Mouse (Mus musculus) left cerebral cortex, adult 6 months (tissue): ENCODE data around the gene Msl1. TPM values are rescaled to one million over a fixed set of nuclear protein-coding genes. Genes with fewer than 3 reads are reported as not detected.

Experiments
- long read RNA-seq, 2 experiments: library from polyadenylated mRNA; unstranded; transcript quantifications; one replicate each; pipeline ENCODE4 v2.0.0; 2019 to 2020
- polyA plus RNA-seq: library from polyadenylated mRNA; unstranded; fragments of <200 nt; fragmentation: Nextera tagmentation; gene quantifications from 2 replicates; pipeline ENCODE4 v1.2.3, GENCODE M21; 2021

Gene Msl1
- 14.8 and 16.6 TPM in 2 replicates for polyA plus RNA-seq
- long read RNA-seq, experiment 1, full-length matches to known transcripts: 33 of 58 reads
- long read RNA-seq, experiment 1, partial matches to known transcripts: 19 of 58 reads
- long read RNA-seq, experiment 1, other reads (novel, unspliced or antisense): 6 of 58 reads
- long read RNA-seq, experiment 2, full-length matches to known transcripts: 10 of 38 reads
- long read RNA-seq, experiment 2, partial matches to known transcripts: 27 of 38 reads
- long read RNA-seq, experiment 2, other reads (novel, unspliced or antisense): 1 of 38 reads

DNA sequence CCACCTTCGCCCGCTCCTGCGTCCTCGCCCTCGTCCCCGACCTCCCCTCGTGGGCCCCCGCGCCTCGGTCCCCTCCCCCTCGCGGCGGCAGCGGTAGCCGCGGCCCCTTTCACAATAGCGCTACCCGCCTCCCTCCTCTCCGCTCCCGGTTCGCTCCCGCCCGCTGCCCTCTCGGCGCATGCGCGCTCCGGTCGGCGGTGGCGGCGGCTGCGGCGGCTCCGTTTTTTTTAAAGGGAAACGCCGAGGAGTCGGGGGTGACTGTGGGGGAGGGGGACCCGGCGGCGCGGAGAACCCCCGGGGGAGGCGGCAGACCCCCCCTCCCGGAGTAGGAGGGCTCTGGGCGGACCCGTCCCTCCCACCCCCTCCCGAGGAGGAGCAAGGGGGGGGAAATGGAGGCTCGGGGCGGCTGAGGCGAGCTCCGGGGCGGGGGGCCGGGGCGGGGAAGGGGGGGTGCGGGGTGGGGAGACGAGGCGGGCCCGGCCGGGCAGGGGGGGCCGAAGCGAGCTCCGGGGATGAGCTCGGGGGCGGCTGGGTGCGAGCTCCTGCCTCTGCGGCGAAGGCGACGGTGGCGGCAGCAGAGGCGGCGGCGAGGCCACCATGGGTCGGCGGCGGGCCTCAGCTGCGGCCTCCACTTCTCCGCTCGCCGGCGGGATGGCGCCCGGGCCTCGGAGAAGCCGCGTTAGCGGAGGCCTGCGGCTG, at the start of gene Msl1:
Gene Msl1, plus strand, starts transcription at position 502 of the 699 bp plus-strand sequence.

DNA sequence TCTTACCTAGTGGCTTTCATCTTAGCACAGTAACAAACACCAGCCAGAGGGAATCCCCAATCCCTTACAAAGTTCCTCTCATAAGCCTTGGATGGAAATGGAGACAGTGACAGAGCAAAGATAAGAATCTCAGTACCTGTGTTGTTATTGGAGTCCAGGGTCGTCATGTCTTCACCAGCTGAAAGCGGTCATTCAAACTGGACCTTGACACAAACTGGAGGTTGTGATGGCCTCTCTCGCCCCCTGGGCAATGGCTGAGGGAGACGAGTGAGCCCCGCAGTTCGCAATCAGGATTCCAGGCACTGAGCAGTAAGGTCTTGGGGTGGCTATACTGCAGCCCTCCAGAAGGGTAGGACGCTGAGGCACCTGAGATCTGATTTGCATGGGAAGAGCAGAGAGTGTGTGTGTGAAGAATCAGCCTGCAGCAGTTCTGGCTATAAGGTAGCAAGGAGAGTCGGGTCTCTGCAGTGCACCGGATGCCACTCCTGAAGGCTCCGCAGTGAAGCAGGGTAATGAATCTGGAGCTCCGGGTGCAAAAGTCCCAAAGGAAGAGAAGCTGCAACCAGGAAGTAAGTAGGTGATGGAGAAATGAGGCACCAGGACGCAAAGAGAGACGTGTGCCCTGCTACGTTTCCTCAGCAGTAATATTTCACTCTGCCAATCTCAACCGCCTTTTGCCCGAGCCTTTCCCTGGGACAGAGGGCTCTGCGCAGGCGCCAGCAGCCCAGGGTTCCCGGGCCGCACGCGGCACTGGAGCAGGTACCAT, 20.6 kb upstream of the Msl1 start, which contains the start of gene Nr1d1:
Gene Nr1d1, minus strand, starts transcription at position 752 of the 766 bp plus-strand sequence.

GRCm38 (mm10) chr11:98804605-98805004, 9.3 kb downstream of the Msl1 start, which contains the start of gene Casc3:
Gene Casc3, plus strand, starts transcription at chr11:98804905.

DNA sequence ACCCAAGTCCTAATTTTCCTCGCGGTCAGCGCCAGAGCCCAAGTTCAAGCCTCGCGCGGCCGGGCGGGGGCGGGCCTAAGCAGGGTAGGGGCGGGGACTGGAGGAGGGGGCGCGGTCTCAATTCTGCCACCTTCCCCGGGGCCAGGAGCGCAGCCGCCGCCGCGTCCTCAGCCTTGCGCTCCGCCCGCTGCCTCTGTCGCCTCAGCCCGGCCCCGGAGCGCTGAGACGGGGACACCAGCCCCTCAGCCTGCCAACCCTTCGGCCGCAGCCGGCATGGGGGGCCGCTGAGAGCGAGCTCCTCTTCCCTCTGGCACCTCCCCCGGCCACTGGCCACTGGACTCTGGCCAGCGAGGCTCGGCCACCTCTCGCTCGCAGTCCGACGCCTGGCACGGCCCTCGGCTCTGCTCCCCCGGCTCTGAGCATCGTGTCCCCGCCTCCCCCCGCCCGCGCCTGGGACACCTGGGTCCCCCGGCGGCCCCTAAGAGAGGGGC, 41.4 kb downstream of the Msl1 start, which contains the start of gene Rapgefl1:
Gene Rapgefl1, plus strand, starts transcription at position 135 of the 491 bp plus-strand sequence.

Other genes with a start within 250 kb of the Msl1 start
- 0.73 and 1.6 TPM in 2 replicates for gene Ikzf3, start 249.5 kb upstream of the Msl1 start, polyA plus RNA-seq
- gene Zpbp2, start 244.4 kb upstream of the Msl1 start, polyA plus RNA-seq: not detected in 2 replicates
- gene Ormdl3, start 208.1 kb upstream of the Msl1 start, polyA plus RNA-seq: 18.2 and 19.1 TPM in 2 replicates
- gene Lrrc3c, start 197.2 kb upstream of the Msl1 start, polyA plus RNA-seq: not detected in 2 replicates
- 0.30 and 1.2 TPM in 2 replicates for gene Gm12355, start 169.9 kb upstream of the Msl1 start, polyA plus RNA-seq
- gene Gsdma3, start 169.2 kb upstream of the Msl1 start, polyA plus RNA-seq: not detected in 2 replicates
- not detected in 2 replicates for gene Gsdma2, start 148.8 kb upstream of the Msl1 start, polyA plus RNA-seq
- gene Gsdma, start 131.2 kb upstream of the Msl1 start, polyA plus RNA-seq: not detected in 2 replicates
- gene Psmd3, start 113.0 kb upstream of the Msl1 start, polyA plus RNA-seq: 73.9 and 75.5 TPM in 2 replicates
- gene Csf3, start 94.3 kb upstream of the Msl1 start, polyA plus RNA-seq: not detected in 2 replicates
- gene Med24, start 66.1 kb upstream of the Msl1 start, polyA plus RNA-seq: 23.9 and 29.3 TPM in 2 replicates
- 112 and 113 TPM in 2 replicates for gene Thra, start 54.9 kb upstream of the Msl1 start, polyA plus RNA-seq
- gene Nr1d1, start 20.2 kb upstream of the Msl1 start, polyA plus RNA-seq: 51.2 and 77.4 TPM in 2 replicates
- gene Casc3, start 9.4 kb downstream of the Msl1 start, polyA plus RNA-seq: 4.9 and 15.5 TPM in 2 replicates
- 9.0 and 16.2 TPM in 2 replicates for gene Rapgefl1, start 41.3 kb downstream of the Msl1 start, polyA plus RNA-seq
- gene Wipf2, start 68.1 kb downstream of the Msl1 start, polyA plus RNA-seq: 5.2 and 5.3 TPM in 2 replicates
- gene Cdc6, start 112.3 kb downstream of the Msl1 start, polyA plus RNA-seq: 0.16 and 0.21 TPM in 2 replicates
- gene Rara, start 132.3 kb downstream of the Msl1 start, polyA plus RNA-seq: 1.5 and 4.5 TPM in 2 replicates
- 1.6 and 3.8 TPM in 2 replicates for gene Gjd3, start 187.5 kb downstream of the Msl1 start, polyA plus RNA-seq
- 0.59 and 0.89 TPM in 2 replicates for gene Top2a, start 228.7 kb downstream of the Msl1 start, polyA plus RNA-seq
- gene Igfbp4, start 245.7 kb downstream of the Msl1 start, polyA plus RNA-seq: 95.6 and 116 TPM in 2 replicates